Mouse (Mus musculus): ENCODE data around the gene Clk1. TPM values are rescaled to one million over a fixed set of nuclear protein-coding genes. Genes with fewer than 3 reads are reported as not detected.

Gene Clk1
- total RNA-seq, 1 experiment from 2014 or later: 167 TPM

DNA sequence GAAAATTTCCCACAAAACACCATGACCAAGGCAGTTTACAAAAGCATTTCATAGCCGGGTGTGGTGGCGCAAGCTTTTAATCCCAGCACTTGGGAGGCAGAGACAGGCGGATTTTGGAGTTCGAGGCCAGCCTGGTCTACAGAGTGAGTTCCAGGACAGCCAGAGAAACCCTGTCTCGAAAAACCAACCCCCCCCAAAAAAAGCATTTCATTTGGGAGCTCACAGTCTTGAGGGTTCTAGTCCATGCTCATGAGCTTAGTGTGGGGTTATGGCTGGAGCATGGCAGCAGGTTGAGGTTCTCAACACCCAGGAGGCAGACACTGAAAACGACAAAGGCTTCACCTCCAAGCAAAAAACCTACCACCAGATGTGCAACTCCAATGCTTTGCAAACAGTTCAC lies 15.7 kb downstream of the Clk1 start:
- DNase-seq: no peak

DNA sequence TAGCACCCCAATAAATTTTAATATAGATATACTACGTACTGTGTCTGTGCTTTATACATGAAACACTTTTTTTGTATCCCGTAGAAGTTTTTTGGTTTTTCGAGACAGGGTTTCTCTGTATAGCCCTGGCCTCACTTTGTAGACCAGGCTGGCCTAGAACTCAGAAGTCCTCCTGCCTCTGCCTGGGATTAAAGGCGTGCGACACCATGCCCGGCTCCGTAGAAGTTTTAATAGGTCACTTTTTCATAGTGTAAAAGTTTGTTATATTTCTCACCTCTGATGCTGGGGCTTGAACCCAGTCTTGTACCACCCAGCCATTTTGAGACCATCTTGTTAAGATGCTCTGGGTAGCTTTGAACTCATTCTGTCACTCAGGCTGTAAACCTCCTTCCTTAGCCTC lies 16.5 kb downstream of the Clk1 start:
- no peak for DNase-seq

DNA sequence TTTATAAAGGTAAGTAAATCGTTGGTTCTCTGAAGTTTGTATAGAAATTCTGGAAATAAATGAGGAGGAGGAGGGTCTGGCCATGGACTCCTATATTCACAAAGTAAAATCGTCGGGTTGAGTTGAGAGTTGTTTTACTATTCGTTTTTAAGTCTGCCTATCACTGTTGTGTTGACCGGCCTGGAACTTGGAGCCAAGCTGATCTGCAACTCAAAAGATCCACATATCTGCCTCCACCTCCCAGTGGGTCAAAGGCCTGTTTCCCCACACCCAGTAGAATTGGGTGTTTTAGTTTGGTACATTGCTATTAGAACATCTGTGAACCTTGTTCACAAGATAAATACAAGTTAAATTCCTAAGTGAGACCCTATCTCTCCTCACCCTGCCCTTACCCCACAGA lies 20.1 kb downstream of the Clk1 start:
- no peak for DNase-seq

DNA sequence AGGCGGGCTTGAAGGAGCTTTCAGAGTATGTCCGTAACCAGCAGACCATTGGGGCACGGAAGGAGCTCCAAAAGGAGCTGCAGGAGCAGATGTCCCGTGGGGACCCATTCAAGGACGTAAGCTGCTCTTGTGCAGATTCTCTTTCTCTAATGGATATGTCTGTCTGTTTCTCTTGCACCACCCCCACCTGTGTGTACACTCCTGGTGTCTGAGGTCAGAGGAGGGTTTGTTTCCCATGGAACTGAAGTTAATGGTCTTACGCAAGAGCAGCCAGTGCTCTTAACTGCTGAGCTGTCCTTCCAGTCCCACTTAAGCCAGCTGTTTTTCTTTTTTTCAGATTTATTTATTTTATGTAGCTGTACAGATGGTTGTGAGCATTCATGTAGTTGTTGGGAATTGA lies 22.5 kb downstream of the Clk1 start:
- DNase-seq: no peak

GRCm38 (mm10) chr1:58397731-58398130 lies 26.1 kb downstream of the Clk1 start:
- no peak for DNase-seq

DNA sequence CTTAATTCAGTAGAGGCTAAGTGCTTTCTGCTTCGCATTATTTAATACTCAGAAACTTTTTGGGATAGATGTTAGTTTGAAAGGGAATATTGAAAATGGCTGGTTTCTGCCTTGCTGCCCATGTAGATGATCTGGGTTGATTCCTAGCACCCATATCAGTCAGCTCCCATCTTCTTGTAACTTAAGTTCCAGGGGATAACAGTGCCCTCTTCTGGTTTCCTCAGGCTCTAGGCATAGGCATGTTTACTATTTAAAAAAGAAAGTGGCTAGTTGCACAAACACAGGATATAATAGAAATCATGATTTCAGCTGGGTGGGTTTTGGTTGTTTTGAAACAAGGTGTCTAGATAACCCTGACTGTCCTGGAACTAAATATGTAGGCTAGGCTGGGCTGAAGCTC lies 27.7 kb downstream of the Clk1 start:
- no peak for DNase-seq

DNA sequence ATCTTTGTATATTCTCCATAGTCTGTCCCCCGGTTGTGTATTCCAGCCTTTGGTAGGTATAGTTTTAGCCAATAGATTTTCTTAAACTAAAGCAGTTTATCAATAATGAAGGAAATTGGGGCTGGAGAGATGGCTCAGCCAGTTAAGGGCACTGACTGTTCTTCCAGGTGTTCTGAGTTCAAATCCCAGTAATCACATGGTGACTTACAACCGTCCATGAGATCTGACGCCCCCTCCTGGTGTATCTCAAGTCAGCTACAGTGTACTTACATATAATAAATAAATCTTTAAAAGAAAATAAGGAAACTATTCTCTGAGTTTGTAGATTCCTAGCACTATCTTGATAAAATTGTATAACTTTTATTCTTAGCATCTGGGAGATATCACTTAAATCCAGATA lies 28.5 kb downstream of the Clk1 start:
- DNase-seq: no peak

- peak; percentile 84 for DNase-seq
Observed at GRCm38 (mm10) chr1:58393284-58394195, 30.3 kb downstream of the Clk1 start.

DNA sequence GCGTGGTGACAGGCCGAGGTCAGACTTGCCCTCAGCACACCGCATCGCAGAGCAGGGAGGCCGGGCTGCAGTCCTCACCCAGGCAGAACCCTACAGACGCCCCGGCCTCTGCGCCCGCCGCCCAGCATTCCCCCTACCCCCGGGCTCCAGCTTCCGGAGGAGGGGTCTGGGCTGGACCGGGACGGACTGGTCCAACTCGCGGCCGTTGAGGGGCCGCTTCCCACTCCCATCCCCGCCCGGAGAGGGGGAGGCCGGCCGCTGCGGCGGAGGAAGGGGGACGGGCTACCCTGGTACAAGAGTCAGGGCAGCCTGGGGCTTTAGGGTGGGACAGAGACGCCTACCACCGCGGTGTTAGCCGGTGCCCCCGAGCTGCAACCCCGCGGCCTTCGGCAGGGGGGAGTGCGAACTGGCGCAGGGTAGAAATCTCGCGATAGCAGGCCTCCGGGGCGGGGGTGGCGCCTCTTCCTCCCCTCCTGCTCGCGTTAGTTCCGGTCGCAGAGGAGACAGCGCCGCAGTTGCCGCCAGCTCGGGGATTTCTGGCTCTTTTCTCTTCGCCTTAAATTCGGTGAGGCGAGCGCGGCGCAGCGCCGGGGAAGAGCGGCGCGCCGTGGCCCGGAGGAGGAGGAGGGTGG lies 31.1 kb downstream of the Clk1 start, which contains the start of gene Bzw1:
Gene Bzw1, plus strand, starts transcription at position 247 of the 632 bp plus-strand sequence.
- DNase-seq: peak; percentile 98

DNA sequence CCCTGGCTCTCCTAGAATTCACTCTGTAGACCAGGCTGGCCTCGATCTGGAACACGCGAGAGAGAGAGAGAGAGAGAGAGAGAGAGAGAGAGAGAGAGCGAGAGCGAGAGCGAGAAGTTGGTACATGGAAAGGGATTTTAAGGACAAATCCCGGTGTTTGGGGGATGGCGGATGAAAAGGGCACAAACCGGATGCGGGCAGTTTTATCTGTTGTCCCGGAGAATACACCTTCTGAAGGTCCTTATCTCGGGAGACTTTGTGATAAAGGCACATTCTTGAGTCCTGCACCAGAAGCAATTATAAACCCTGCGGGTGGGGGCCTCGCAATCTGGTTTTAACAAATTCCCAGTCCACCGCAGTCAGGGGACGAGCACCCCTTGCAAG lies 31.6 kb downstream of the Clk1 start:
- DNase-seq: peak; percentile 63

DNA sequence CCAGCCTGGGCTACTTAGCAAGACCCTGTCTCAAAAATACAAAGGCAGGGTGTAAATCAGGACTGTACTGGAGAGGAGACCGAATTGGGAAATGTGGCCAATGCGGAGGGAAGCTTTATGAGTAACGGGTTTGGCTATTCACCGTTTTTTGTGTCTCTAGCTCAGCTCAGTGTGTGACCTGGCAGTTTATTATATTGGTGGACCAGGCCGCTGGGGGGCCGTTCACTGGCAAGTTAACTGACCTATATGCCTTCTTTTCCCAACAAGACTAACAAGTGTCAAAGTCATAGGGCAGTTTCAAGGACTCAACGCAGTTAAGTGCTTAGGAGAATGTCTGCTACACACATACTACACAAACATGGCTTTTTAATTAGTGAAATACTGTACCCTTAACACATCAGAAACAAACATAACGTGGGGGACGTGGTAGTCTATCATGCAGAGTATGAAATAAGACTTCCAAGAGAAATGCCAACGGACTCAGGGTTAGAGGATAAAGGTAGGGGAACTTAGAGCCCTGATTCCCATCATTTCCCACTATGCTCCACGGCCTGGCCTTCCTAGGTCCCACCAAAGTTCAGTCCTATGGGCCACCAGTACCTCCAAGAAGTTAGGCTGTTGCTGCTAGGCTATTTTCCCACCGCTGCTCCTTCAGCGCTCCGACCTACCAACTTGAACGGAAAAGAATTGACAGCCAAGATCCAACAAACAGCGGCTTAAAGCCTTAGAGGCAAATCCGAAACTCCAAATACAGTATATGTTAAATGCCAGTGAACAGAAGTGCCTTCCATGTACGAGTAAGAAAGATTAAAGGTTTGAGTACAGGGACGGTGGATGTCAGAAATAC lies 32.2 kb downstream of the Clk1 start:
- no peak for DNase-seq

DNA sequence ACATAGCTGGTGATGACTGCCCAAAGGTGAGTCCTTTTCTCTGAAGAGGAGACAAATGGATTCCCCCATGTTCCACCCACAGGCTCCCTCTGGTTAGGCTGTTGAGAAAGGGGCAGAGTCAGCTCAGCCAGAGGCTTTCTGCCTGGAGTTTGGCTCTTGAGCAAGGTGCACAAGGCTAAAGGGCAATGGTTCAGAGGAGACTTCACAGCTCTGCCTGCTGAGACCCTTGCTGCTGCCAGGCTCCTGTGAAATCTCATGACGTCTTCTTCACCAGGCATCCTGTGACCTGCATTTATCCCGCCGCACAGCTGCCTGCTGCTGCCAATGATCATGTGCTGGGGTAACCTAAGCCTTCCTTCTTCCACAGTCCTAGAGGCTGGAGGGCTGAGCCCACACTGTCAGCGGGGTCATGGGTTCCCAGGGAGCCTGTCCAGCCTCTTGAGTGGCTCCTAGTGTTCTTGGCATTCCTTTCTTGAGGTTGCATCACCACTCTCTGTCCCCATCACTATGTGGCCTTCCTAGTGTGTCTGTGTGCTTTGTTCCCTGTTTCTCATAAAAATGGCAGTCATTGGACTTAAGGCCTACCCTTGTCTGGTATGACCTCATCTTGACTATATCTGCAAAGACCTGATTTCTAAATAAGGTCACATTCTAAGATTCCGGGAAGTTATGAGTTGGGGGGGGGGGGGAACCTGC lies 41.1 kb downstream of the Clk1 start:
- DNase-seq: peak; percentile 43

DNA sequence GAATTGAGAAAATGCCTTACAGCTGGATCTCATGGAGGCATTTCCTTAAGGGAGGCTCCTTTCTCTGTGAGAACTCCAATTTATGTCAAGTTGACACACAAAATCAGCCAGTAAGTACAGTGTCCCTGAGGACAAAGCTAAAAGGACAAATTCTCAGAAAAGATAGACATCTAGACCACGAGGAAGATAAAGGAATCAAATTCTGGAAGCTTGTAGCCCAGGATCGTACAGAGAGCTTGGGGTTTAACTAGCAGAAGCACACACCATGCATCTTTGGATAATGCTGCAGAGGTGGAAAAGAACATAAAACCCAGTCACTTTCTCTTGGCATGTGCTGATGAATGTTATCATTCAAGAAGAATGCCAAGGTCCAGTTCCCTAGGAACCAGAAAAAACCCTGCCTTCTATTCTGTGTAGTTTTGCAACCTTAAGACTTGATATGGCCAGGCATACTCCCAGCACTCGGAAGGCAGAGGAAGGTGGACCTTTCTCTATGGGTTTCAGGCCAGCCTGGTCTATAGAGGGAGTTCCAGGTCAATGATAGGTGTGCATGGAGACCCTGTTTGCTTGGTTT lies 48.2 kb downstream of the Clk1 start:
- DNase-seq: peak; percentile 15

- peak; percentile 18 for DNase-seq
Observed at GRCm38 (mm10) chr1:58374266-58374665, 49.6 kb downstream of the Clk1 start.

- no peak for DNase-seq
Observed at GRCm38 (mm10) chr1:58369716-58370115, 54.1 kb downstream of the Clk1 start.

GRCm38 (mm10) chr1:58366737-58367471 lies 57.0 kb downstream of the Clk1 start:
- no peak for DNase-seq

DNA sequence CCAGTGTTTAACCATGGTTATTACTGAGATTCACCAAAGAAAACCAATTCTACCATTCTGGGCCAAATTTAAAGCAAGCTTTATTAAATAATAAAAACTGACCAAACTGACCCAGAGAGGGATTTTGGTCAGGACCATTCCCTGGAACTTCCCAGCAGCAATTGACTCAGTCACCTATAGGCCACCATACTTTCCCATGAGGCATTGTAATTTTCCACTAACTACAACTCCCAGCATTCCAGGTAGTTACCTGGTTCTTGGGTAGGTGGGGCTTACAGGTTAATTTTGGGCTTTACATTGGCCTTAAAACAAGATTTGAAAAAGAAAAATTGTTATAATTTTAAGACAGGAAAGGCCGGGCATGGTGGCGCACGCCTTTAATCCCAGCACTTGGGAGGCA lies 58.0 kb downstream of the Clk1 start:
- DNase-seq: no peak

DNA sequence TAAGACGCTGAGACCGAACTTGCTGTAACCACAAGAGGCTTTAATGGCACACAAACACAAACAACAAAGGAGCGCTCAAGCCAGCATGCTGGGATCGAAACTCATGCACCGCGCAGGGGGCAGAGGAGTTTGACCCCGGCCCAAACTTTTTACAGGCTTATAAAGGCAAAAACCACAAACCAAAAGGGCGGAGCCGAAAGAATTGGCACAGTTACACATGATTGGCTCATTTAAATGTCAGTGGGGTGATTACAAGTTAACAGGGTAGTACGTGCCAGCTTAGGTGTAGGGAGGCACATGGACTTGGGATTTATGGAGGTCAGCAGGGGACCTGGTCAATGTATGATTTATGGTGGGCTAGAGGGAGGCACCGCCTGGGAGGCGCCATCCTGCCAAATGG lies 59.3 kb downstream of the Clk1 start:
- DNase-seq: no peak

DNA sequence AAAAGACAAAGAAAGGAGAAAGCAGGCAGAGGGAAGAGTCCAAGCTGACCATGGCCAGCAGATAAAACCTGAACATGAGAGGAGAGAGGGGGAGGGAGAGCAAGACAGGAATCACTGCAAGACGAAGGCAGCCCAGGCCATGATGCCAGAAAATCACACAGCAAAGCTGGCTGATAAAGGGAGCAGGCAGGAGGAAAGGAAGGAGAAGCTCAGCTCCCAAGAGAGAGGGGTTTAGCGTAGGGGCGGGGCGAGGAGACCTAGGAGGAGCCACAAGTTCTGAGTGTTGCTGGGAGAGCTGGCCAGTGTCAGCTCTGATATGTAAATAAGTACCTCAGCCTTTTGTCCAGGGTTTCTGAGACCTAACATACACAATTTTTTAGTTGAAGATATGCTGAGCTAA lies 61.6 kb downstream of the Clk1 start:
- no peak for DNase-seq
